Comparison of ENCODE assay signal across 16 mouse cellular contexts in genomic region chr5:118365651-118366050, GRCm38 (mm10).
DNase-seq lines count a peak whose midpoint lies in the region; TF ChIP-seq lines count a peak whose summit lies in the region.
"Had no signal": no experiment of that assay in that cellular context is flagged by ENCODE, and none has a peak within 500 bp of the region (broad histone marks: within the 10 kb centered on the region; RNA-seq: fewer than 3 reads in every experiment).

No protein-coding gene starts in this region.

- 50% methylated on average over 5 of the region's 5 CpGs for WGBS in lung, adult 2 months

- 0 out of 2 replicates have a peak, but pooled peaks have one; percentile 12 for TF ChIP-seq CTCF in lung, adult 2 months (IDR thresholded peaks at IDR 0.05; ENCODE audit: insufficient read depth, low read length)

- TF ChIP-seq POLR2A in lung, adult 2 months (IDR thresholded peaks at IDR 0.05; ENCODE audit: borderline replicate concordance, extremely low read depth, low read depth, low read length): no peak

- H3K4me3 ChIP-seq in lung, adult 2 months (replicated peaks; ENCODE audit: extremely low read depth, low read depth, low read length): no peak overlapping the region
- H3K4me3 ChIP-seq: erythroblast, embryonic 14.5 days; heart, embryonic 13.5 days; kidney, embryonic 15.5 days; limb, embryonic 13.5 days had no signal

- no peaks in the 10 kb centered on the region for H3K4me1 ChIP-seq in lung, adult 2 months (ENCODE audit: control insufficient read depth, insufficient read depth, low read length)

- peak; percentile 29 for DNase-seq in gastrocnemius, adult 18-20 months (ENCODE audit: low spot score)
- DNase-seq in gastrocnemius, postnatal 4 days (ENCODE audit: low spot score in 2 of 2): no peak
- DNase-seq in lung, adult 2 months: no peak
- no peak for DNase-seq in lung, postnatal 25 days (ENCODE audit: low spot score)
- DNase-seq in A20 (ENCODE audit: low read depth, low spot score): peak; percentile 56
- DNase-seq in embryo, embryonic 10.5 days (ENCODE audit: low spot score): peak; percentile 48
- no peak for DNase-seq in urinary bladder, postnatal 36 days (ENCODE audit: low spot score in 2 of 2)
- DNase-seq: cerebellum, adult 11-12 months; gastrocnemius, postnatal 36 days; heart, postnatal 4 days; layer of hippocampus, adult 9-11 months; right cerebral cortex, postnatal 14 days had no signal

Comparison
In these comparisons a context has a peak if more than half of its experiments do, and no peak if none do; other contexts are left out.
1. DNase-seq: peak in gastrocnemius, adult 18-20 months (single experiment), A20 (single experiment) and embryo, embryonic 10.5 days (single experiment); none in gastrocnemius, postnatal 4 days (0 of 2), lung, adult 2 months (single experiment), lung, postnatal 25 days (single experiment) and urinary bladder, postnatal 36 days (0 of 2).